Mouse (Mus musculus) forebrain, embryonic 12.5 days (tissue): ENCODE data around the gene Sox5. TPM values are rescaled to one million over a fixed set of nuclear protein-coding genes. Genes with fewer than 3 reads are reported as not detected.
A peak's percentile ranks its signal among the peaks of the same experiment; 100 is the strongest.

ENCODE experiments used
- ATAC-seq: fragments of 200-750 bp; cut with Nextera tagmentation; 2 replicates; pipeline ENCODE4 v1.8.0; 2017; ENCODE audit warnings: moderate TSS enrichment; ENCODE audit not compliant: low FRiP score
- H3K27ac ChIP-seq: fragments of 300-500 bp; sonication (generic); 2 replicates; pipeline ENCODE4 v1.5.1; 2016; ENCODE audit warnings: mild to moderate bottlenecking
- H3K27me3 ChIP-seq: fragments of 300-500 bp; sonication (generic); 2 replicates; pipeline ENCODE4 v1.6.1; 2016; ENCODE audit warnings: mild to moderate bottlenecking
- H3K36me3 ChIP-seq: fragments of 300-500 bp; sonication (generic); replicated peaks from 2 replicates; pipeline ENCODE4 v1.6.1; 2016; ENCODE audit warnings: mild to moderate bottlenecking
- H3K4me1 ChIP-seq: fragments of 300-500 bp; sonication (generic); 2 replicates; pipeline ENCODE4 v1.6.1; 2016
- H3K4me2 ChIP-seq: fragments of 300-500 bp; sonication (generic); 2 replicates; pipeline ENCODE4 v1.6.1; 2016; ENCODE audit warnings: mild to moderate bottlenecking, moderate library complexity
- H3K4me3 ChIP-seq: fragments of 300-500 bp; sonication (generic); replicated peaks from 2 replicates; pipeline ENCODE4 v1.5.1; 2016; ENCODE audit warnings: mild to moderate bottlenecking
- H3K9ac ChIP-seq: fragments of 300-500 bp; sonication (generic); 2 replicates; pipeline ENCODE4 v1.6.1; 2016; ENCODE audit warnings: mild to moderate bottlenecking
- H3K9me3 ChIP-seq: fragments of 300-500 bp; sonication (generic); 2 replicates; pipeline ENCODE4 v1.6.1; 2016
- WGBS: fragments of 180-500 bp; shearing (Covaris S2); methylation state at CpG from one replicate; pipeline ENCODE4 v1.1.7; 2016; 5-methylcytosine and 5-hydroxymethylcytosine counted together
- polyA plus RNA-seq: library from polyadenylated mRNA; unstranded; fragments of >200 nt; fragmentation: Nextera tagmentation; extraction: Ambion mirVana; gene quantifications from 2 replicates; pipeline ENCODE4 v1.2.1, GENCODE M21; 2016

Sox5 gene
- polyA plus RNA-seq, 1 experiment from 2014 or later: 89.0 TPM

DNA sequence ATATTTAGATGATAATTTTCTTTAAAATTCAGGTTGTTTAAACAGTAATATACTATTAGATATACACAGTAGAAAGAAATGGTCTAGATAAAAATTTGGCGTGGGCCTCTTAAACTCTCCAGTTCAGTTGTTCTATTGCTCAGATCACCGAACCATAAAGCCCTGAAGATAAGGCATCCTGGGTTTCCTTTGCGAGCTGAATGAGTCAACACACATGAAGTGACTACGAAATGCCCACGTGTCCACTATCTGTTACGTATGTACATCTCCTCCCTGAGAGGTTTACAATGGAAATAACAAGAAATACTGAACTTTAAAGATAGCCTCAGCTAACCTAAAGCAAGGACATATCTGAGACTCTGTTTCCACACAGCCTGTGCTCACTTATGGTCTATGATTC lies 296.2 kb downstream of the Sox5 start:
- Histone ChIP-seq H3K4me1 (peaks cover 19% of the 10 kb centered on the region), H3K27me3 (peaks cover 10% of the 10 kb centered on the region; the same call in 1 of the 2 replicates), H3K9me3 (peaks cover 17% of the 10 kb centered on the region), H3K4me2 (no peak overlapping the region), H3K36me3 (peaks cover 6% of the 10 kb centered on the region; the same call in 1 of the 2 replicates), H3K27ac (no peak overlapping the region), H3K9ac (no peak overlapping the region), H3K4me3 (no peak overlapping the region)
- no peak for ATAC-seq
- WGBS: 96% methylated on average over 6 of the region's 6 CpGs

GRCm38 (mm10) chr6:144483166-144483565 lies 298.6 kb downstream of the Sox5 start:
- peaks cover 36% of the 10 kb centered on the region for H3K4me1 ChIP-seq
- H3K4me2 ChIP-seq: no peak overlapping the region
- H3K36me3 ChIP-seq: peaks cover 6% of the 10 kb centered on the region; the same call in 1 of the 2 replicates
- peaks cover 10% of the 10 kb centered on the region; the same call in 1 of the 2 replicates for H3K27me3 ChIP-seq
- WGBS: 91% methylated on average over 4 of the region's 4 CpGs
- no peak overlapping the region for H3K9ac ChIP-seq
- no peak for ATAC-seq
- no peak overlapping the region for H3K27ac ChIP-seq
- H3K4me3 ChIP-seq: no peak overlapping the region
- peaks cover 13% of the 10 kb centered on the region for H3K9me3 ChIP-seq

GRCm38 (mm10) chr6:144480648-144481528 lies 300.9 kb downstream of the Sox5 start:
- Histone ChIP-seq H3K27me3 (peaks cover 10% of the 10 kb centered on the region; the same call in 1 of the 2 replicates), H3K4me1 (peaks cover 43% of the 10 kb centered on the region), H3K4me2 (peak overlapping the region; percentile 21), H3K27ac (peak overlapping the region; percentile 82), H3K9me3 (no peaks in the 10 kb centered on the region), H3K36me3 (no peaks in the 10 kb centered on the region), H3K9ac (no peak overlapping the region), H3K4me3 (no peak overlapping the region)
- peak; percentile 94 for ATAC-seq
- WGBS: 5% methylated on average over 5 of the region's 5 CpGs

GRCm38 (mm10) chr6:144479861-144480260 lies 301.9 kb downstream of the Sox5 start:
- ATAC-seq: no peak
- Histone ChIP-seq H3K36me3 (no peaks in the 10 kb centered on the region), H3K27ac (peak overlapping the region; percentile 82; the same call in 1 of the 2 replicates), H3K4me1 (peaks cover 42% of the 10 kb centered on the region), H3K27me3 (peaks cover 10% of the 10 kb centered on the region; the same call in 1 of the 2 replicates), H3K4me3 (no peak overlapping the region), H3K9me3 (no peaks in the 10 kb centered on the region), H3K4me2 (peak overlapping the region; percentile 21; the same call in 1 of the 2 replicates), H3K9ac (no peak overlapping the region)
- 10% methylated on average over 4 of the region's 4 CpGs for WGBS

DNA sequence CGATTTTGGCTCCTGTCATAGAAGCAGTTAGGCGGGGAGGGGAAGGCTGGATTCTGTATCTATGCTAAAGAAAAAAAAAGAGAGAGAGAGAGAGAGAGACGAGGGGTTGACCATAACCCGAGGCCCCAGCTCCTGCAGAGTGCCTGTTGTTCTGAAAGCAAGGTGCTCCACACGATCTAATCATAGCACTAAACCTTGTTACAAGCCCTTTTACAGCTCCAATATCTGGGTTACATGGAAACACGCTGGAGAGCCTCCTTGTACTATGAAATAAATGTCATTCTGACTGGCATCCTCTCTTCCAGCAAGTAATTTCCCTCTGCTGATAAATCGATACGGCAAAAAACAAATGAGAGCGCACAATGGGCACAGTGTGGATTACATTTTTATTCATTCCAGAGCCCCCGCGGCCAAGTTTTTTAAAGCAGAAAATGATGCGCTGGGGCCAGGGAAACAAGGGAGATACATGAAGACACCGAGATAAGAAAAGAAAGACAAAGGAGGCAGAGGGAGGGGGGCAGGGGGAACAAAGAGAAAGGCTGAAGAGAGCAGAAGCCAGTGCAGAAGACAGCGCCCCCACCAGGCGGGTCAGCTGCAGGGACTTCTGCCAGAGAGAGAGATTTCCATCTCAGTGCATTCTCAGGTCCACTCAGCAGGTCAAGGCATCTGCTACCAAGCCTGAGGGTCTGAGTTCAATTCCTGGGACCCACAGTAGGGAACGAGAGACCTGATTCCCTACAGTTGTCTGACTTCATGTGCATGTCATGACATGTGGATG lies 304.3 kb downstream of the Sox5 start:
- WGBS: 60% methylated on average over 16 of the region's 16 CpGs
- H3K27ac ChIP-seq: no peak overlapping the region; the same call in 1 of the 2 replicates
- no peaks in the 10 kb centered on the region for H3K27me3 ChIP-seq
- no peaks in the 10 kb centered on the region for H3K9me3 ChIP-seq
- no peak for ATAC-seq
- no peak overlapping the region for H3K9ac ChIP-seq
- H3K4me2 ChIP-seq: no peak overlapping the region
- H3K4me1 ChIP-seq: peaks cover 37% of the 10 kb centered on the region
- no peaks in the 10 kb centered on the region for H3K36me3 ChIP-seq
- no peak overlapping the region for H3K4me3 ChIP-seq

DNA sequence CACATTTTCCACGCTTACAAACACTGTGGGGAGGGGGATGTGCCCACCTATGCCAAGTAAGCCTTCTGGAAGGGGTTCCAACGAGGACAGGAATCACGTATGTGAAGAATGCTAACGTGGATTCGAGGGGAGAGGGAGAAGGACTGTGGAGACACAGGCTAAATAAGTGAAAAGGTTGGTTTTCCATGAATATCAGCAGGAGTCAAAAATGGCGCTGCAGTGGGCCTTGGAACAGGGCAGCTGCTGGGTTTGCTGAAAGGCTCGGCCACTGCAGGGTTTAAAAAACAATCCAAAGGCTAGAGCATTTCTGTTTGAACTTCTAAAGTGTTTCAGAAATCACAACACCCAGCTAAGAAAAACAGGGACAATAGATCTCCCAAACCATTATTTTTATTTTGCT lies 308.3 kb downstream of the Sox5 start:
- Histone ChIP-seq H3K4me2 (no peak overlapping the region), H3K36me3 (no peaks in the 10 kb centered on the region), H3K9me3 (no peaks in the 10 kb centered on the region), H3K27me3 (no peaks in the 10 kb centered on the region), H3K4me1 (peaks cover 10% of the 10 kb centered on the region; the same call in 1 of the 2 replicates), H3K27ac (no peak overlapping the region), H3K9ac (no peak overlapping the region), H3K4me3 (no peak overlapping the region)
- WGBS: 62% methylated on average over 7 of the region's 7 CpGs
- no peak for ATAC-seq

GRCm38 (mm10) chr6:144472089-144472900 lies 309.5 kb downstream of the Sox5 start:
- WGBS: 88% methylated on average over 14 of the region's 14 CpGs
- no peak overlapping the region for H3K27ac ChIP-seq

DNA sequence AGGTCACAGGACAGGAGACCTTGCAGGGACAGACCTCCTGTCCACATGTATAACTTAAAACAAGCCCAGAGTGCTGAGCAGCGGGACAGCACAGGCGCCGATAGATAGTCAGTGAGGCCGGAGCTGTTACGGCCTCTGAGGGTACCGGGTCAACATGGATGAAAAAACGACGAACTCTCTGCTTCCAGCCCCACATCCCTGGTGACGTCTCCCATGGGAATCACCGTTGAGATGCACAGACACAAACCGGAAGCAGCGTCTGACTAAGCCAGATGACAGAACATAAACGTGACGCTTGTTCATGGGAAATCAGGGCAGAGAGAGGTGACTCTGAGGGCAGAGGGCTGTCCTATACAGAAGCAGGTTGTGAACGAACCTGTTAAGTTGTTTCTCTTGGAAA lies 315.1 kb downstream of the Sox5 start:
- 0 out of 2 replicates have a peak, but pooled peaks cover 5% of the 10 kb centered on the region for H3K27me3 ChIP-seq

More at GRCm38 (mm10) chr6:144472089-144472900, 309.5 kb downstream of the Sox5 start:
- Histone ChIP-seq H3K9ac (no peak overlapping the region), H3K36me3 (no peaks in the 10 kb centered on the region), H3K4me1 (peaks cover 5% of the 10 kb centered on the region; the same call in 1 of the 2 replicates), H3K27me3 (no peaks in the 10 kb centered on the region), H3K4me2 (no peak overlapping the region), H3K9me3 (no peaks in the 10 kb centered on the region), H3K4me3 (no peak overlapping the region)
- ATAC-seq: no peak

GRCm38 (mm10) chr6:144463691-144464090 lies 318.1 kb downstream of the Sox5 start:
- Histone ChIP-seq H3K27ac (no peak overlapping the region), H3K4me2 (no peak overlapping the region)
- WGBS: 75% methylated on average over 6 of the region's 6 CpGs

More for the DNA sequence above, 315.1 kb downstream of the Sox5 start:
- Histone ChIP-seq H3K4me3 (no peak overlapping the region), H3K4me2 (no peak overlapping the region), H3K27ac (no peak overlapping the region), H3K9me3 (no peaks in the 10 kb centered on the region), H3K9ac (no peak overlapping the region), H3K36me3 (no peaks in the 10 kb centered on the region), H3K4me1 (no peaks in the 10 kb centered on the region)
- 80% methylated on average over 15 of the region's 15 CpGs for WGBS
- no peak for ATAC-seq

DNA sequence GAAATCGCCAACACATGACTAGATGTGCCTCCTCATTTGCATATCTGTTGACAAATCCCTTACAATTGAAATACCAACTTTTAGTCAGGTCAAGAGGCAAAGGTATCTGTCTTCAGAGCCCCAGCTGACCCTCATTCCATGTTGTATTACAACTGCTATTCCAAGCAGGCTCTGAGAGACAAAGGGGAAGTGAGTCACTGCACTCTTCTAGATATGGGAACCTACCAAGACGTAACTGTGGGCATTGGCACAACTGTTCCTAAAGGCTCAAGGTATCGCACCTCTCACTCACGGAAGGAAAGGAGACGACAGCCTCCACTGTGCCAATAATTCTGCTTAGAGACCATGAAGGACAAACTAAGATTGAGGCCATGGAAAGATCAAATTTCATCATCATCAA lies 318.5 kb downstream of the Sox5 start:
- Histone ChIP-seq H3K36me3 (no peaks in the 10 kb centered on the region), H3K4me3 (no peak overlapping the region), H3K9ac (no peak overlapping the region), H3K27me3 (0 out of 2 replicates have a peak, but pooled peaks cover 5% of the 10 kb centered on the region), H3K4me1 (0 out of 2 replicates have a peak, but pooled peaks cover 4% of the 10 kb centered on the region), H3K4me2 (no peak overlapping the region), H3K27ac (no peak overlapping the region), H3K9me3 (no peaks in the 10 kb centered on the region)
- no peak for ATAC-seq
- 92% methylated on average over 5 of the region's 5 CpGs for WGBS

More at GRCm38 (mm10) chr6:144463691-144464090, 318.1 kb downstream of the Sox5 start:
- H3K4me1 ChIP-seq: 0 out of 2 replicates have a peak, but pooled peaks cover 4% of the 10 kb centered on the region
- no peak overlapping the region for H3K4me3 ChIP-seq
- no peaks in the 10 kb centered on the region for H3K36me3 ChIP-seq
- no peaks in the 10 kb centered on the region for H3K9me3 ChIP-seq
- H3K27me3 ChIP-seq: 0 out of 2 replicates have a peak, but pooled peaks cover 5% of the 10 kb centered on the region
- no peak for ATAC-seq
- no peak overlapping the region for H3K9ac ChIP-seq

GRCm38 (mm10) chr6:144459486-144459885 lies 322.3 kb downstream of the Sox5 start:
- Histone ChIP-seq H3K27me3 (peaks cover 29% of the 10 kb centered on the region), H3K9me3 (no peaks in the 10 kb centered on the region), H3K4me2 (no peak overlapping the region)

More at GRCm38 (mm10) chr6:144459486-144459885, 322.3 kb downstream of the Sox5 start:
- no peak overlapping the region for H3K4me3 ChIP-seq
- WGBS: 94% methylated on average over 8 of the region's 8 CpGs
- no peak overlapping the region for H3K27ac ChIP-seq
- no peak overlapping the region for H3K9ac ChIP-seq
- no peaks in the 10 kb centered on the region for H3K36me3 ChIP-seq
- H3K4me1 ChIP-seq: peaks cover 13% of the 10 kb centered on the region
- no peak for ATAC-seq
